Mouse (Mus musculus) midbrain, embryonic 11.5 days (tissue): ENCODE measurements around the gene Hs6st3. TPM values are rescaled to one million over a fixed set of nuclear protein-coding genes. Genes with fewer than 3 reads are reported as not detected.

ENCODE experiments used
- ATAC-seq: fragments of 200-750 bp; cut with Nextera tagmentation; 2 replicates; pipeline ENCODE4 v1.8.0; 2017; ENCODE audit warnings: moderate TSS enrichment, moderate library complexity; ENCODE audit not compliant: low FRiP score
- DNase-seq: peaks from one replicate; pipeline ENCODE4 v3.0.0; 2015; ENCODE audit warnings: low spot score; ENCODE audit errors: missing footprints
- H3K27ac ChIP-seq: fragments of 300-500 bp; sonication (generic); 2 replicates; pipeline ENCODE4 v1.5.1; 2014; ENCODE audit warnings: low read depth, low read length
- H3K27me3 ChIP-seq: fragments of 300-500 bp; sonication (generic); 2 replicates; pipeline ENCODE4 v1.6.1; 2014; ENCODE audit warnings: mild to moderate bottlenecking, low read length, moderate library complexity, mixed read lengths; ENCODE audit not compliant: control insufficient read depth, insufficient read depth
- H3K36me3 ChIP-seq: fragments of 300-500 bp; sonication (generic); 2 replicates; pipeline ENCODE4 v1.6.1; 2014; ENCODE audit warnings: mild to moderate bottlenecking, low read length, moderate library complexity, mixed read lengths; ENCODE audit not compliant: control insufficient read depth, insufficient read depth
- H3K4me1 ChIP-seq: fragments of 300-500 bp; sonication (generic); 2 replicates; pipeline ENCODE4 v1.6.1; 2014; ENCODE audit warnings: low read length; ENCODE audit not compliant: control insufficient read depth, insufficient read depth
- H3K4me2 ChIP-seq: fragments of 300-500 bp; sonication (generic); 2 replicates; pipeline ENCODE4 v1.6.1; 2014; ENCODE audit warnings: mild to moderate bottlenecking, moderate library complexity
- H3K4me3 ChIP-seq: fragments of 300-500 bp; sonication (generic); 2 replicates; pipeline ENCODE4 v1.5.1; 2014; ENCODE audit warnings: low read depth, low read length
- H3K9ac ChIP-seq: fragments of 300-500 bp; sonication (generic); 2 replicates; pipeline ENCODE4 v1.6.1; 2014; ENCODE audit warnings: low read length
- H3K9me3 ChIP-seq: fragments of 300-500 bp; sonication (generic); 2 replicates; pipeline ENCODE4 v1.6.1; 2016; ENCODE audit warnings: low read length; ENCODE audit not compliant: control insufficient read depth
- WGBS: fragments of 180-500 bp; shearing (Covaris S2); extraction: QIAGEN DNeasy Blood & Tissue Kit; methylation state at CpG from one replicate; pipeline ENCODE4 v1.1.7; 2014; 5-methylcytosine and 5-hydroxymethylcytosine counted together
- polyA plus RNA-seq: library from polyadenylated mRNA; unstranded; fragments of >200 nt; fragmentation: Nextera tagmentation; extraction: Ambion mirVana; gene quantifications from 2 replicates; pipeline ENCODE4 v1.2.1, GENCODE M21; 2014

Gene Hs6st3
- polyA plus RNA-seq, 1 experiment from 2014 or later = 0.20 TPM

GRCm38 (mm10) chr14:119797172-119797850 is 659.2 kb downstream of the Hs6st3 start:
- Histone ChIP-seq H3K4me2 (no peak overlapping the region), H3K9ac (no peak overlapping the region), H3K27me3 (no peaks in the 10 kb centered on the region), H3K4me3 (no peak overlapping the region), H3K4me1 (no peaks in the 10 kb centered on the region), H3K36me3 (no peaks in the 10 kb centered on the region), H3K27ac (no peak overlapping the region), H3K9me3 (no peaks in the 10 kb centered on the region)
- no peak for ATAC-seq
- no peak for DNase-seq
- 57% methylated on average over 9 of the region's 9 CpGs for WGBS

GRCm38 (mm10) chr14:119798561-119798960 is 660.4 kb downstream of the Hs6st3 start:
- Histone ChIP-seq H3K9me3 (no peaks in the 10 kb centered on the region), H3K4me2 (no peak overlapping the region), H3K27ac (no peak overlapping the region), H3K27me3 (no peaks in the 10 kb centered on the region), H3K4me3 (no peak overlapping the region), H3K4me1 (no peaks in the 10 kb centered on the region), H3K36me3 (no peaks in the 10 kb centered on the region), H3K9ac (no peak overlapping the region)
- ATAC-seq = no peak
- DNase-seq = no peak
- WGBS = 94% methylated on average over 11 of the region's 11 CpGs

- no peak overlapping the region for H3K27ac ChIP-seq
- no peaks in the 10 kb centered on the region for H3K9me3 ChIP-seq
- no peaks in the 10 kb centered on the region for H3K4me1 ChIP-seq
- no peak overlapping the region for H3K9ac ChIP-seq
- no peak overlapping the region for H3K4me2 ChIP-seq
- H3K36me3 ChIP-seq = no peaks in the 10 kb centered on the region
- ATAC-seq (no peak), DNase-seq (no peak)
- 91% methylated on average over 11 of the region's 11 CpGs for WGBS
- H3K27me3 ChIP-seq = no peaks in the 10 kb centered on the region
- H3K4me3 ChIP-seq = no peak overlapping the region
Observed at GRCm38 (mm10) chr14:119800856-119801255, 662.7 kb downstream of the Hs6st3 start.

- DNase-seq (no peak), ATAC-seq (no peak)
- Histone ChIP-seq H3K4me3 (no peak overlapping the region), H3K27me3 (no peaks in the 10 kb centered on the region), H3K27ac (no peak overlapping the region), H3K36me3 (no peaks in the 10 kb centered on the region), H3K9me3 (no peaks in the 10 kb centered on the region), H3K9ac (no peak overlapping the region), H3K4me1 (no peaks in the 10 kb centered on the region), H3K4me2 (no peak overlapping the region)
- WGBS = 93% methylated on average over 4 of the region's 4 CpGs
Observed at GRCm38 (mm10) chr14:119813898-119814297, 675.8 kb downstream of the Hs6st3 start.

- ATAC-seq (no peak), DNase-seq (no peak)
- H3K9me3 ChIP-seq = no peaks in the 10 kb centered on the region
- no peak overlapping the region for H3K4me3 ChIP-seq
- no peaks in the 10 kb centered on the region for H3K36me3 ChIP-seq
- no peak overlapping the region for H3K4me2 ChIP-seq
- no peak overlapping the region for H3K27ac ChIP-seq
- H3K4me1 ChIP-seq = no peaks in the 10 kb centered on the region
- H3K9ac ChIP-seq = no peak overlapping the region
- H3K27me3 ChIP-seq = no peaks in the 10 kb centered on the region
- 90% methylated on average over 5 of the region's 5 CpGs for WGBS
Observed at GRCm38 (mm10) chr14:119815616-119816015, 677.5 kb downstream of the Hs6st3 start.

GRCm38 (mm10) chr14:119820562-119820961 is 682.4 kb downstream of the Hs6st3 start:
- 64% methylated on average over 6 of the region's 6 CpGs for WGBS
- no peaks in the 10 kb centered on the region for H3K27me3 ChIP-seq
- H3K27ac ChIP-seq = no peak overlapping the region
- H3K9me3 ChIP-seq = no peaks in the 10 kb centered on the region
- no peak overlapping the region for H3K9ac ChIP-seq
- H3K4me3 ChIP-seq = no peak overlapping the region
- DNase-seq = no peak
- H3K4me1 ChIP-seq = no peaks in the 10 kb centered on the region
- H3K4me2 ChIP-seq = no peak overlapping the region
- no peaks in the 10 kb centered on the region for H3K36me3 ChIP-seq
- 0 out of 2 replicates have a peak, but pooled peaks have one; percentile 16 for ATAC-seq

- no peaks in the 10 kb centered on the region for H3K9me3 ChIP-seq
- H3K9ac ChIP-seq = no peak overlapping the region
- 46% methylated on average over 19 of the region's 19 CpGs for WGBS
- H3K36me3 ChIP-seq = no peaks in the 10 kb centered on the region
- no peaks in the 10 kb centered on the region for H3K27me3 ChIP-seq
- H3K27ac ChIP-seq = no peak overlapping the region
- H3K4me2 ChIP-seq = no peak overlapping the region
- ATAC-seq = peak; percentile 70
- no peak overlapping the region for H3K4me3 ChIP-seq
- DNase-seq = no peak
- H3K4me1 ChIP-seq = peaks cover 7% of the 10 kb centered on the region
Observed at GRCm38 (mm10) chr14:119831165-119832011, 693.2 kb downstream of the Hs6st3 start.

GRCm38 (mm10) chr14:119832012-119832325 is 693.8 kb downstream of the Hs6st3 start:
- Histone ChIP-seq H3K9ac (no peak overlapping the region), H3K9me3 (no peaks in the 10 kb centered on the region), H3K27me3 (no peaks in the 10 kb centered on the region), H3K4me1 (peaks cover 7% of the 10 kb centered on the region), H3K36me3 (no peaks in the 10 kb centered on the region), H3K4me3 (no peak overlapping the region), H3K27ac (no peak overlapping the region), H3K4me2 (no peak overlapping the region)
- WGBS = 72% methylated on average over 7 of the region's 7 CpGs
- no peak for ATAC-seq
- DNase-seq = no peak

GRCm38 (mm10) chr14:119832940-119833339 is 694.8 kb downstream of the Hs6st3 start:
- H3K36me3 ChIP-seq = no peaks in the 10 kb centered on the region
- H3K27ac ChIP-seq = no peak overlapping the region
- H3K4me3 ChIP-seq = no peak overlapping the region
- H3K27me3 ChIP-seq = no peaks in the 10 kb centered on the region
- no peaks in the 10 kb centered on the region for H3K9me3 ChIP-seq
- peak; percentile 76 for ATAC-seq
- no peak overlapping the region for H3K4me2 ChIP-seq
- WGBS = 45% methylated on average over 9 of the region's 9 CpGs
- DNase-seq = no peak
- H3K9ac ChIP-seq = no peak overlapping the region
- peaks cover 7% of the 10 kb centered on the region for H3K4me1 ChIP-seq
